Mouse (Mus musculus) forebrain, embryonic 10.5 days (tissue): ENCODE data around the gene Shc3. TPM values are rescaled to one million over a fixed set of nuclear protein-coding genes. Genes with fewer than 3 reads are reported as not detected.
A peak's percentile ranks its signal among the peaks of the same experiment; 100 is the strongest.

ENCODE experiments used
- DNase-seq: peaks from one replicate; pipeline ENCODE4 v3.0.0-alpha.2; 2017; ENCODE audit warnings: low spot score; ENCODE audit errors: extremely low spot score
- H3K27ac ChIP-seq: fragments of 300-500 bp; sonication (generic); 2 replicates; pipeline ENCODE4 v1.5.1; 2016; ENCODE audit warnings: mild to moderate bottlenecking
- H3K27me3 ChIP-seq: fragments of 300-500 bp; sonication (generic); 2 replicates; pipeline ENCODE4 v1.6.1; 2016; ENCODE audit warnings: mild to moderate bottlenecking; ENCODE audit not compliant: poor library complexity, severe bottlenecking
- H3K36me3 ChIP-seq: fragments of 300-500 bp; sonication (generic); replicated peaks from 2 replicates; pipeline ENCODE4 v1.6.1; 2016; ENCODE audit warnings: mild to moderate bottlenecking, moderate library complexity
- H3K4me1 ChIP-seq: fragments of 300-500 bp; sonication (generic); 2 replicates; pipeline ENCODE4 v1.6.1; 2016
- H3K4me3 ChIP-seq: fragments of 300-500 bp; sonication (generic); 2 replicates; pipeline ENCODE4 v1.5.1; 2016; ENCODE audit warnings: mild to moderate bottlenecking, moderate library complexity
- H3K9me3 ChIP-seq: fragments of 300-500 bp; sonication (generic); 2 replicates; pipeline ENCODE4 v1.6.1; 2016; ENCODE audit warnings: mild to moderate bottlenecking, moderate library complexity
- WGBS: fragments of 180-500 bp; shearing (Covaris S2); methylation state at CpG from one replicate; pipeline ENCODE4 v1.1.7; 2016; 5-methylcytosine and 5-hydroxymethylcytosine counted together
- polyA plus RNA-seq: library from polyadenylated mRNA; unstranded; fragments of >200 nt; fragmentation: Nextera tagmentation; extraction: Ambion mirVana; gene quantifications from 2 replicates; pipeline ENCODE4 v1.2.1, GENCODE M21; 2016

Gene Shc3
- polyA plus RNA-seq, 1 experiment from 2014 or later: 3.1 TPM

- H3K4me1 ChIP-seq: peaks cover 23% of the 10 kb centered on the region
- DNase-seq: no peak
- no peaks in the 10 kb centered on the region for H3K27me3 ChIP-seq
- H3K4me3 ChIP-seq: peak overlapping the region; percentile 41; the same call in 1 of the 2 replicates
- H3K9me3 ChIP-seq: peaks cover 12% of the 10 kb centered on the region
- peaks cover 61% of the 10 kb centered on the region for H3K36me3 ChIP-seq
- peak overlapping the region; percentile 87 for H3K27ac ChIP-seq
- 82% methylated on average over 19 of the region's 19 CpGs for WGBS
These were observed 150.2 kb downstream of the Shc3 start for GRCm38 (mm10) chr13:51418942-51419451.

GRCm38 (mm10) chr13:51418268-51418941 lies 150.8 kb downstream of the Shc3 start:
- 8% methylated on average over 20 of the region's 20 CpGs for WGBS
- no peaks in the 10 kb centered on the region for H3K27me3 ChIP-seq
- peaks cover 12% of the 10 kb centered on the region for H3K9me3 ChIP-seq
- H3K27ac ChIP-seq: peak overlapping the region; percentile 87
- DNase-seq: peak; percentile 97
- peak overlapping the region; percentile 41 for H3K4me3 ChIP-seq
- H3K4me1 ChIP-seq: peaks cover 25% of the 10 kb centered on the region
- H3K36me3 ChIP-seq: peaks cover 66% of the 10 kb centered on the region

- Histone ChIP-seq H3K27ac (peak overlapping the region; percentile 87), H3K9me3 (peaks cover 12% of the 10 kb centered on the region), H3K27me3 (no peaks in the 10 kb centered on the region), H3K4me3 (peak overlapping the region; percentile 41), H3K36me3 (peaks cover 72% of the 10 kb centered on the region), H3K4me1 (peaks cover 31% of the 10 kb centered on the region)
- no peak for DNase-seq
- 62% methylated on average over 6 of the region's 6 CpGs for WGBS
These were observed 151.4 kb downstream of the Shc3 start for GRCm38 (mm10) chr13:51417796-51418195.

GRCm38 (mm10) chr13:51416727-51417126 lies 152.5 kb downstream of the Shc3 start:
- DNase-seq: no peak
- Histone ChIP-seq H3K27me3 (no peaks in the 10 kb centered on the region), H3K4me1 (peaks cover 41% of the 10 kb centered on the region), H3K36me3 (peaks cover 69% of the 10 kb centered on the region), H3K4me3 (no peak overlapping the region), H3K27ac (no peak overlapping the region), H3K9me3 (peaks cover 12% of the 10 kb centered on the region)
- WGBS: 93% methylated on average over 11 of the region's 11 CpGs

GRCm38 (mm10) chr13:51413461-51413860 lies 155.8 kb downstream of the Shc3 start:
- no peak for DNase-seq
- Histone ChIP-seq H3K4me3 (no peak overlapping the region), H3K27ac (peak overlapping the region; percentile 76; the same call in 1 of the 2 replicates), H3K36me3 (peaks cover 39% of the 10 kb centered on the region), H3K9me3 (peaks cover 12% of the 10 kb centered on the region), H3K27me3 (peaks cover 13% of the 10 kb centered on the region), H3K4me1 (peaks cover 65% of the 10 kb centered on the region)
- WGBS: 74% methylated on average over 3 of the region's 3 CpGs

GRCm38 (mm10) chr13:51411696-51412430 lies 157.4 kb downstream of the Shc3 start:
- peaks cover 65% of the 10 kb centered on the region for H3K4me1 ChIP-seq
- H3K27me3 ChIP-seq: peaks cover 29% of the 10 kb centered on the region
- peaks cover 39% of the 10 kb centered on the region for H3K36me3 ChIP-seq
- DNase-seq: no peak
- peaks cover 12% of the 10 kb centered on the region for H3K9me3 ChIP-seq
- H3K27ac ChIP-seq: peak overlapping the region; percentile 76
- 61% methylated on average over 12 of the region's 12 CpGs for WGBS
- H3K4me3 ChIP-seq: peak overlapping the region; percentile 64

GRCm38 (mm10) chr13:51411243-51411642 lies 158.0 kb downstream of the Shc3 start:
- Histone ChIP-seq H3K4me1 (peaks cover 70% of the 10 kb centered on the region), H3K27me3 (peaks cover 32% of the 10 kb centered on the region), H3K36me3 (peaks cover 34% of the 10 kb centered on the region), H3K9me3 (peaks cover 12% of the 10 kb centered on the region), H3K27ac (peak overlapping the region; percentile 64), H3K4me3 (peak overlapping the region; percentile 64)
- no peak for DNase-seq
- 73% methylated on average over 9 of the region's 9 CpGs for WGBS

- H3K4me1 ChIP-seq: peaks cover 70% of the 10 kb centered on the region
- DNase-seq: peak; percentile 12
- WGBS: 83% methylated on average over 6 of the region's 6 CpGs
- H3K36me3 ChIP-seq: peaks cover 22% of the 10 kb centered on the region
- peak overlapping the region; percentile 64 for H3K4me3 ChIP-seq
- H3K27me3 ChIP-seq: peaks cover 32% of the 10 kb centered on the region
- peak overlapping the region; percentile 83 for H3K27ac ChIP-seq
- H3K9me3 ChIP-seq: peaks cover 7% of the 10 kb centered on the region
These were observed 159.2 kb downstream of the Shc3 start for GRCm38 (mm10) chr13:51409936-51410481.

GRCm38 (mm10) chr13:51408519-51409001 lies 160.7 kb downstream of the Shc3 start, which contains the start of gene S1pr3:
TSS of gene S1pr3 (plus strand) at chr13:51408639.
- H3K36me3 ChIP-seq: peaks cover 8% of the 10 kb centered on the region
- peaks cover 69% of the 10 kb centered on the region for H3K4me1 ChIP-seq
- H3K9me3 ChIP-seq: no peaks in the 10 kb centered on the region
- under 1% methylated on average over 33 of the region's 33 CpGs for WGBS
- peak within 1 kb of the TSS; percentile 64 for H3K4me3 ChIP-seq
- peak within 1 kb of the TSS; percentile 83 for H3K27ac ChIP-seq
- peak; percentile 84 for DNase-seq
- H3K27me3 ChIP-seq: peaks cover 32% of the 10 kb centered on the region

GRCm38 (mm10) chr13:51407541-51408217 lies 161.5 kb downstream of the Shc3 start:
- peaks cover 32% of the 10 kb centered on the region for H3K27me3 ChIP-seq
- WGBS: 24% methylated on average over 13 of the region's 13 CpGs
- H3K4me3 ChIP-seq: peak overlapping the region; percentile 64
- H3K27ac ChIP-seq: peak overlapping the region; percentile 83
- no peaks in the 10 kb centered on the region for H3K9me3 ChIP-seq
- DNase-seq: no peak
- no peaks in the 10 kb centered on the region for H3K36me3 ChIP-seq
- H3K4me1 ChIP-seq: peaks cover 60% of the 10 kb centered on the region

GRCm38 (mm10) chr13:51405731-51406320 lies 163.4 kb downstream of the Shc3 start:
- Histone ChIP-seq H3K4me1 (peaks cover 51% of the 10 kb centered on the region), H3K27ac (no peak overlapping the region), H3K9me3 (no peaks in the 10 kb centered on the region), H3K36me3 (no peaks in the 10 kb centered on the region), H3K4me3 (no peak overlapping the region), H3K27me3 (peaks cover 32% of the 10 kb centered on the region)
- 92% methylated on average over 13 of the region's 13 CpGs for WGBS
- no peak for DNase-seq

- Histone ChIP-seq H3K4me1 (peaks cover 50% of the 10 kb centered on the region), H3K27me3 (peaks cover 27% of the 10 kb centered on the region), H3K9me3 (no peaks in the 10 kb centered on the region), H3K27ac (no peak overlapping the region), H3K4me3 (no peak overlapping the region), H3K36me3 (no peaks in the 10 kb centered on the region)
- 89% methylated on average over 4 of the region's 4 CpGs for WGBS
- DNase-seq: no peak
These were observed 164.7 kb downstream of the Shc3 start for GRCm38 (mm10) chr13:51404566-51404965.
